Mouse (Mus musculus) T-cell, adult 2 months (primary cell): ENCODE data around the gene Klrg1.

Source experiments
- DNase-seq: peaks from one replicate; pipeline ENCODE4 v3.0.0; 2022; ENCODE audit warnings: low spot score

Gene Klrg1

GRCm38 (mm10) chr6:122282782-122283181 lies at the start of gene Klrg1:
Gene Klrg1, minus strand, starts transcription at chr6:122282882.
- no peak for DNase-seq

GRCm38 (mm10) chr6:122325361-122325975 lies 42.8 kb upstream of the Klrg1 start:
- DNase-seq: no peak

GRCm38 (mm10) chr6:122318726-122319125 lies 36.0 kb upstream of the Klrg1 start:
- DNase-seq: no peak

GRCm38 (mm10) chr6:122310187-122310820 lies 27.6 kb upstream of the Klrg1 start:
- no peak for DNase-seq

- no peak for DNase-seq
Observed at GRCm38 (mm10) chr6:122309446-122309960, 26.8 kb upstream of the Klrg1 start.

- peak; percentile 99 for DNase-seq
Observed at GRCm38 (mm10) chr6:122308505-122309393, 26.1 kb upstream of the Klrg1 start, which contains the start of gene M6pr. Gene M6pr, plus strand, starts transcription at chr6:122308720.

GRCm38 (mm10) chr6:122308136-122308504 lies 25.4 kb upstream of the Klrg1 start:
- no peak for DNase-seq

- no peak for DNase-seq
Observed at GRCm38 (mm10) chr6:122306707-122307106, 24.0 kb upstream of the Klrg1 start.

- DNase-seq: no peak
Observed at GRCm38 (mm10) chr6:122304790-122305555, 22.3 kb upstream of the Klrg1 start.

- DNase-seq: peak; percentile 73
Observed at GRCm38 (mm10) chr6:122304355-122304754, 21.7 kb upstream of the Klrg1 start.

GRCm38 (mm10) chr6:122303526-122303925 lies 20.8 kb upstream of the Klrg1 start:
- no peak for DNase-seq

GRCm38 (mm10) chr6:122302661-122303060 lies 20.0 kb upstream of the Klrg1 start:
- no peak for DNase-seq

GRCm38 (mm10) chr6:122302121-122302520 lies 19.4 kb upstream of the Klrg1 start:
- DNase-seq: no peak

GRCm38 (mm10) chr6:122299621-122300133 lies 17.0 kb upstream of the Klrg1 start:
- no peak for DNase-seq

- no peak for DNase-seq
Observed at GRCm38 (mm10) chr6:122298223-122298609, 15.5 kb upstream of the Klrg1 start.

- no peak for DNase-seq
Observed at GRCm38 (mm10) chr6:122297279-122298222, 14.9 kb upstream of the Klrg1 start.

- DNase-seq: no peak
Observed at GRCm38 (mm10) chr6:122296918-122297278, 14.2 kb upstream of the Klrg1 start.

- DNase-seq: no peak
Observed at GRCm38 (mm10) chr6:122295242-122295641, 12.6 kb upstream of the Klrg1 start.

GRCm38 (mm10) chr6:122294290-122294689 lies 11.6 kb upstream of the Klrg1 start:
- no peak for DNase-seq

- DNase-seq: no peak
Observed at GRCm38 (mm10) chr6:122293796-122294195, 11.1 kb upstream of the Klrg1 start.

GRCm38 (mm10) chr6:122293121-122293520 lies 10.4 kb upstream of the Klrg1 start:
- no peak for DNase-seq
